Mouse (Mus musculus) embryo, embryonic 10 days (tissue): ENCODE measurements at regions not wholly inside any gene's neighbourhood (a gene's known extent, or its start where the extent isn't known, plus 50 kb on each side); places are given as distances from the start of the nearest gene placed in this dataset.

ENCODE experiments used
- DNase-seq: peaks from one replicate; pipeline ENCODE4 v3.0.0-alpha.2; 2015; ENCODE audit warnings: low spot score

GRCm38 (mm10) chr2:133221762-133222556, 276.3 kb upstream of the Fermt1 start:
- DNase-seq: no peak

DNA sequence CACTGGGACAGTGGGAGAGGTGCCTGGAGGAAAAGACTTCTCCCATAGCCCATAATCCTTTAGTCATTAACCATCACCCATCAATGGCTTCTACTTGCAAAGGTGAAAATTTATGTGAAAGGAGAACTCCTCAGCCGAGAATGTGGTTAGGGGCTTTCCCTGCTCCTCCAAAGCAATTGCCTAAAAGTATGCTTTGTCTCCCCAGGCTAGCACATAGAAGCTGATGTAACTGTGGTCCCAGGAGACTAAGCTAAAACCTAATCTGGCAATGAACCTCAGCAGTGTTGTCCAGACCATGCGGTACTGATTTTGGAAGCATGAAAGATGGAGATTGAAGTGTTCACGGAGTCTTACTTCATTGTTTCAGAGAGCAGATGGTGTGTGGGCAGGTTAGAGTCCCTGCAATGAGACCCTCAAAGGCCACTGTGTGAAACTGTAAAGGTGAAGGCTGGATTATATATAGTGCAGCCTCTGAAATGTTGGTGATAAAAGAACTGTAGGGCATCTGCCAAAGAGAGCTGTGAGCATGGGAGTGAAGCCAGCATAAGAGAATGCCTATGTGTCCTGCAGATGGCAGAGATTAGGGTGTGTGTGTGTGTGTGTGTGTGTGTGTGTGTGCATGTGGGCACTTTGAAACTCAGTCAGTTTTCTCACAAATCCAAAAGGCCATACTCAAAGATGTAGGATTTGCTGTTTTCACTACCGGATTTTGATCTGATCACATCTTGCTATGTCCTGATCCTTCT, 289.6 kb upstream of the Fermt1 start:
- no peak for DNase-seq

- no peak for DNase-seq
Observed at GRCm38 (mm10) chr2:133252131-133252530, 299.8 kb upstream of the Bmp2 start.

DNA sequence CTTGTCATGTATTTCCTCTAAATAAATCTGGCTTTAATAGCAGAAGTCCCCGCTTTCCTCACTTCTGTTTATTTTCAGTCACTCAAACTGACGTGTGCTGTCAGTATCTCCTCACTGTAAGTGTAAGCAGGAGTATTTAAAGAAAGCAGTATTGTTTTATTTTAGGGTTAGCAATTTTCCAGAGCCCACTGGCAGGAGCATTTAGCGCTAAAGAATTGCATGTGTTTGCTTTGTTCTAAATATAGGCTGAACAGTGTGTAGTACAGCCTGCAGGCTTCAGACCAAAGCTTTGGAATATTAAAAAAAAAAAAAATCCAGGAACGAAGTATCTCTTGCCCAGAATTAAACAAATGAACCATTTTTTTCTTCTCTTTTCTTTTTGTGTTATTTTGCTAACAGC, 277.5 kb upstream of the Bmp2 start:
- DNase-seq: peak; percentile 7

DNA sequence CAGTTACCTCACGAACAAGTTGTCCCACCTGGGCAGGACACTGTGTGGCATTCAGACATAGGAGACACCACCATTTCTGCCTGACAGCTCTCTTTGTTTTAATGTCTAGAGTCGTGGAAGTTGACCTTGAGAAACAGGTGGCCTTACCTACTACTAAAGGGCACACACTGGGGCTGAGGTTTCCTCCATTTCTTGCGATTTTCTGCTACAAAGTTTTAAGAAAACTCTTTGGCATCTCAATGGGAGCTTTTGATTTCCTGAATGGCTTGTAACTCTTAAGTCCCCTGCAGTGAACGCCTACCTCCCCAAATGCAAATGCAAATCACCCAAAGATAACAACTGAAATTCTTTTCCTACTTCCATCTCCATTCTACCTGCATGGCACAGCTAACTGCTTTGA, 273.4 kb upstream of the Bmp2 start:
- no peak for DNase-seq

GRCm38 (mm10) chr2:133279275-133279674, 272.7 kb upstream of the Bmp2 start:
- no peak for DNase-seq

GRCm38 (mm10) chr2:133282692-133283091, 269.3 kb upstream of the Bmp2 start:
- DNase-seq: peak; percentile 3

GRCm38 (mm10) chr2:133283709-133284108, 268.2 kb upstream of the Bmp2 start:
- no peak for DNase-seq

DNA sequence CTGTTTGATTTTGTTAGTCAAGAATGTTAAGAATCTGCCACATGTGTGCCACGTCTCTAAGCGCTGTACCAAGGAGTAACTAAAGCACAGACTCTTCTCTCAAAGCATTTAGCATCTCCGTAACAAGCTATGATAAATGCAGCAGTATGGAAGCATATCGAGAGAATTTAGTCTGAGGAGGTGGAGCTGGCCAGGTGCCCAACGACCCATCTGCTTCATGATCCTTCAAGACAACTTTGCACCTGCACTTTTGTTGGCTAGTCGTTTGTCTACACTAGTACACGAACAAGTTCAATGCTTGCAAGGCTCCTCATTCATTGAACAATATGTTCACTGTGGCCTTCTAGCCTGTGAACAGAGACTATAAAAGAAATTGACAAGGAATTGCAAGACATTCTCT, 257.8 kb upstream of the Bmp2 start:
- no peak for DNase-seq

GRCm38 (mm10) chr2:133305936-133306335, 246.0 kb upstream of the Bmp2 start:
- no peak for DNase-seq

- peak; percentile 5 for DNase-seq
Observed at GRCm38 (mm10) chr2:133311001-133311400, 241.0 kb upstream of the Bmp2 start.

DNA sequence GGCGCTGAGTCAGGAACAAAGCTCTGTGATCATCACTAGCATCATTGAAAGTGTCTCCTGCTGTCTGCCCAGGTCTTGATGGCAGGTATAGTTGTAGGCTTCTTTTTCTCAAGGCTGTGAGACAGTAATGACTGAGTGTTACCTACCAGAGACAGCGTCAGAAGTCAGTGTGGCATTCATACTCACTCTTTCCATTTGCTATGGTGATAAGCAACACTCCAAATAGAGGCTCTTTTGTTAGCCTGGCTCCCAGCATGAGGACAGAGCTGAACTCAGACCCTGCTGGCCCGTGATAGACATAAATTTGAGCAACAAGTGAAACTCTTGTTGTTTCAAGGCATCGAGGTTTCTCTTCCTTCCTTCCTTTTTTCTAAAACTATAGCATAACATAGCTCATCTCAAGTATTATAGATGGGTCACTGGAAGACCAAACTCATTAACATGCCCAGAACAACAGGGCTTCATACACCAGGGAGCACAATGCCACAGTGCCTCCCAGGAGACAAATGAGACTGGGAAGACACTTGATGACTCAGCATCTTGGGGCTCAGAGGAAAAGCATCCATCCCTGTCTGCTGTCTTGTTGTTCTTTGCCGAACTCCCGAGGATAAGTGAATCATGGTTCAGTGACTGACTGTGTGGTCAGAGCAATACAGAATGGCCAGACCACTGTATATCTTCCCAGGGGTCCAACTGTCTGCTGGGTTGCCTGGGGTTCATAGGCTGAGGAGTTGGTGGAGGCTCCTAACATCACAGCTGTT, 225.5 kb upstream of the Bmp2 start:
- DNase-seq: peak; percentile 32

DNA sequence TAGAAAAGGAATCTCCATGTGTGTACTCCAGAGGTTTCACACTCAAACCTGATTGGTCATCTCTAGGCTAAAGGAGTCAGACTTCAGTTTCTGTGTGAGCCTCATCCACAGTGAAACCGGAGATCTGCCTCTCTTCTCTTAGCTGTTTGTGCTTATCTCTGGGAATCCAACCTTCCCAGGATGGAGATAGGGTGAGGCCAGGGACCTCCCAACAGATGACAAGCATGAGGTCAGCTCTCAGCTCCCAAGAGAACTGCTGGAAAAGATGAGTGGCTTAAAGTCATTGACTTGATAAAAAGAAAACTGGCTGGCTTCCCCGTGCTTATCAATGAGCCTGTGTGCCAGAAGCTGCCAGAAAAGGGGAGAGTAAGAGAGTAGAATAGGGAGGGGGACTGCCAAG, 224.3 kb upstream of the Bmp2 start:
- no peak for DNase-seq

DNA sequence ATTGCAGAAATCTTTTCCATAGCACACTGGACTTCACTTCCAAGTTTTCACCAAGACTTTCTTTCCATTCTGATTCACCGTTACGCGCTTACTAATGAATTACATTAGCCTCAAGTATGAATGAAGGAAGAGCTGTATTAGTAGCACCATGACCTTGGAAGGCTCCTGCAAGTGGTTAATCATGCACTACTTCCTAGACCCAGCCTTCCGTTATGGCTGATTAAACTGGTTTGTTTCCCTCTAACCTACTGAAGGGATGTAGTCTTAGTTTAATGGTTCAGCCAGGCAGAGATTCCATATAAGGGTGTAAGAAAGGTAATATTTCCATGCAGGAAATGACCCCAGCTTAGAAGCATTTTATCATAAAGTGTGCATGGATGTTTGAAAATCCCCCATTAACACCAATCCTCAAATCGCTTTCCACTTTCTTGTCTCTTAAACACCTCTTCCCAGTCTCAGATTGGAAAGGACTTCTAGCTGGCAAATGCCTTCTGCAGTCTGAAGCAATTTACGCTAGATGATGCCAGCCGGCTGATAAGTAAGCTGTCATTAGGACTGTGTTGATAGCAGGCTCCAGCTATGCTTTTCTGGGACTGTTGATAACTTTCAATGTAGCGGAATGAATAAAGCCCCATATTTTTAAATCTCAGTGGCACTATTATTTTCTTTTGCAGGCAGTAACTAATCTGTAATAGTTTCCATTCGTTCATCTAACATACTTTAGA, 215.6 kb upstream of the Bmp2 start:
- no peak for DNase-seq

- no peak for DNase-seq
Observed at GRCm38 (mm10) chr2:133338150-133338549, 213.8 kb upstream of the Bmp2 start.

GRCm38 (mm10) chr2:133341352-133341751, 210.6 kb upstream of the Bmp2 start:
- no peak for DNase-seq

- no peak for DNase-seq
Observed at GRCm38 (mm10) chr2:133345964-133346788, 205.8 kb upstream of the Bmp2 start.

DNA sequence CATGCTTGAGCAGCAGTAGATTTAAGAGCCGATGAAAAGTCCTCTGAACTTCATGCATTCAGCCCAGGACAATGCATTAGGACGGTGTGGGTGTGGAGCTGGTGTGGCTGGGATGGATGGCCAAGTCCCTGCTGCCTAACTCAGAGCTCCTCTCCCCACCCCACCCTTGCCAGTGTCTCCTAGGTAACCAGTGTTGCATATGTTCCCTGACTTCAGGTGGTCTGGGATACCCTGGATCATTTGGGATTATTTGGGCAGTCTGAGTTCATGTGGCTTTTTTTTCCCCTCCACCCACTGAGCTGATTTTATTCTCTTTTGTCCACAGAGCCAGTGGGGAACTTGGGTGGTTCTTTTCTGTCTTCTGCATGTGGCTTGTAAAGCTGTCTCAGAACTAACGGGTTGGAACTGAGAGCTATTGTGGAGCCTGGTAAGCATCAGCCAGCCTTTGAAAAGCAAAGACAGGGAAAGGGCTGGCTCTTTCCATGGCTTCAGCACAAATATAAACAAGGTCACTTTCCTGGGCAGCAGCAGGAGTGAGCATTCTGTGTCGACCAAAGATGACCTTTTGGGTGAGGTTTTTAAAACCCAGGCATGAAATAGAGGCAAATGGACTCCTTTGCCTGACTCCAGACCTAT, 205.1 kb upstream of the Bmp2 start:
- DNase-seq: peak; percentile 46

- DNase-seq: no peak
Observed at GRCm38 (mm10) chr2:133351306-133351705, 200.7 kb upstream of the Bmp2 start.

- no peak for DNase-seq
Observed at GRCm38 (mm10) chr2:133352800-133353199, 199.2 kb upstream of the Bmp2 start.
